ENCODE assay signal across 17 mouse cellular contexts in the genomic region with DNA sequence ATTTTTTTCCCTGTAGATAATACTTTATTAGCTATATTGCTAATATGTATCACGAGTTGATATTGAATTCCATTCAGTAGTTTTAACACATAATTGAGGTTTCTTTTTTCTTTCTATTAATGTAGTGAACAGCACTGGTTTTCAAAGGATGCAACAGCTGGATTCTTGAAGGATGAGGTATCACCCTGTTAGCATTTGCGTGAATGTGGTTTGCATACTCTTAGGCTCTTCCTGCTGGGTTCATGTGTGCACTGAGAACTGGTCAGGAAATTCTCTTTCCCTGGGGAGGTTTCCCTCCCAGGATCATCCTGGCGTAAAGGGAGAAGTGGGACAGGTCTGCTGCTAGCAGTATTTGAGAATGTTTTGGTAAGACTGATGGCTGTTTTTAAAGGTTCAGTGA.
"Had no signal": no experiment of that assay in that cellular context is flagged by ENCODE, and none has a peak within 500 bp of the region (broad histone marks: within the 10 kb centered on the region; RNA-seq: fewer than 3 reads in every experiment).

No protein-coding gene starts in this region.

- H3K9me3 ChIP-seq: midbrain, embryonic 10.5 days; midbrain, embryonic 12.5 days; neural tube, embryonic 12.5 days had no signal

- H3K27ac ChIP-seq: midbrain, embryonic 10.5 days; midbrain, embryonic 12.5 days; neural tube, embryonic 12.5 days had no signal

- H3K4me1 ChIP-seq: midbrain, embryonic 10.5 days; midbrain, embryonic 12.5 days; neural tube, embryonic 12.5 days had no signal

- DNase-seq: lung, adult 18-20 months; lung, embryonic 14.5 days; lung, postnatal 10 days; lung, postnatal 4 days; midbrain, embryonic 14.5 days; retina, postnatal 1 day; right cerebral cortex, adult 18-20 months; right cerebral cortex, postnatal 25 days; right cerebral cortex, postnatal 4 days; spleen, adult 18-20 months; thymus, adult 18-20 months; thymus, postnatal 14 days; thymus, postnatal 36 days had no signal

- H3K27me3 ChIP-seq: midbrain, embryonic 12.5 days; neural tube, embryonic 12.5 days had no signal

- H3K9ac ChIP-seq: lung, embryonic 14.5 days; midbrain, embryonic 12.5 days; neural tube, embryonic 12.5 days had no signal

- H3K4me3 ChIP-seq: midbrain, embryonic 10.5 days; midbrain, embryonic 12.5 days; neural tube, embryonic 12.5 days had no signal

- ATAC-seq: midbrain, embryonic 16.5 days had no signal

- H3K4me2 ChIP-seq: lung, embryonic 14.5 days; midbrain, embryonic 12.5 days; neural tube, embryonic 12.5 days had no signal

- H3K36me3 ChIP-seq: midbrain, embryonic 10.5 days; midbrain, embryonic 12.5 days; neural tube, embryonic 12.5 days had no signal
